Mouse (Mus musculus): Measurements from ENCODE around the gene Gm49721. TPM values are rescaled to one million over a fixed set of nuclear protein-coding genes. Genes with fewer than 3 reads are reported as not detected.
A peak's percentile ranks its signal among the peaks of the same experiment; 100 is the strongest.
"Not testable (repeated sequence)": the region's sequence is repeated elsewhere in the genome, so short reads cannot be mapped to it uniquely, and the experiment has no call there.

Gm49721 gene
- polyA plus RNA-seq, 1 experiment: not detected

DNA sequence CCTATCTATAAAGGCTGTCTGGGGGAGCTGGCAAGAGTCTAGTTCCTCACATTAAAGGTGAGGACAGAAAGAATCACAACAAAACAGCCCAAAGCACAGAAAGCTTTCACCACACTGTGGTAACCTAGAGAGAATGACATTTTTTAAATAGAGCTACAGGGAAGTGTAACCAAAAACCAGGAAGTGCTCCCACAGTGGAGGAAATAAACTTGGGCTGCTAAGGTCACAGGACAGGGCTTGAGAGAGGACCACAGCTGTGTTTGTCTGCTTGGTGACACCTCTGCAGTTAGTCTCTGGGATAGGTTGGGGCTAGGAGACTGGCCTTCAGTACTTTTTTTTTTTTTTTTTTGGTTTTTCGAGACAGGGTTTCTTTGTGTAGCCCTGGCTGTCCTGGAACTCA is 11.0 kb upstream of the Gm49721 start:
- H3K4me1 ChIP-seq (ENCODE audit: control insufficient read depth, insufficient read depth, insufficient read length, low read length); H3K27ac ChIP-seq (replicated peaks; ENCODE audit: low read depth, low read length); H3K4me3 ChIP-seq (ENCODE audit: insufficient read depth, low read depth, low read length): not testable (repeated sequence)

DNA sequence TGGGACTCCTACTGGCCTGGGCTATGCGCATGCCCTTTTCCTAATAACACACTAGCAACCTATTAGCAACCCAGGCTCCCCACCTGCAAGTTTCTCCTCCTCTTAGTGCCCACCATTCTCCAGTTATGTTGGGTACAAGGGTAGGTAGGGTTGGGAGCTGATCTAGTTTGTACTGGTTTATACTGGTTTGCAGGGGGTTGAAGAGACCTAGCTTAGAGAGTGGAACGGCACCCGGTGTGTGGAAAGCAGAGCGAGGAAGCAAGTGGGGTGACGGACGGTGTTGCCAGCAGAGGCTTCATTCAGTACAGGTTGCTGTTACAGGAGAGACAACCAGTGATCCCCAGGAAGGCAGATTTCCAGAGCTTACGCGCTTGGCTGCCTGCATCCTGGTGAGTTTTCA is 8.4 kb upstream of the Gm49721 start, which contains the start of gene Rnaset2b:
TSS of gene Rnaset2b (plus strand) at position 301 of the 400 bp plus-strand sequence.
- H3K4me3 ChIP-seq (ENCODE audit: insufficient read depth, low read depth, low read length); H3K27ac ChIP-seq (replicated peaks; ENCODE audit: low read depth, low read length); H3K4me1 ChIP-seq (ENCODE audit: control insufficient read depth, insufficient read depth, insufficient read length, low read length): not testable (repeated sequence)

DNA sequence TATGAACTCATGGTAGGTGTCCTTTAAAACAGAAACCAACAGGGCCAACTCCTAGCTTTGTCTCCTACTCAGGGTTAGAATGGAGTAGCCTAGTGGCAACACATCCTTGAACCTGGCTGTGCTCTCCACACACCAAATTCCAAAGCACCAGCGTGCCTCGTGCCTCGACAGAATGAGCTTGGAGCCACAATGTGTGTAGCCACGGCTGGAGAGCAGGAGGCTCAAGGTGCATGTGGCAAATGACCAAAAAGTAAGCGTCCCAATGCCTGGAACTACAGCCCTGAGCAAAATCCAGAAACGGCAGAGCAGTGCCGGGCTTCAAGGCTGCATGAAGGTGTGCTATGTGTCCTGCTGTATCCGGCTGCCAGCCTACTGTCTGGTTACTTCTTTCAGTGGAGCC is 7.5 kb upstream of the Gm49721 start:
- not testable (repeated sequence) for H3K27ac ChIP-seq (replicated peaks; ENCODE audit: low read depth, low read length); H3K4me3 ChIP-seq (ENCODE audit: insufficient read depth, low read depth, low read length)

DNA sequence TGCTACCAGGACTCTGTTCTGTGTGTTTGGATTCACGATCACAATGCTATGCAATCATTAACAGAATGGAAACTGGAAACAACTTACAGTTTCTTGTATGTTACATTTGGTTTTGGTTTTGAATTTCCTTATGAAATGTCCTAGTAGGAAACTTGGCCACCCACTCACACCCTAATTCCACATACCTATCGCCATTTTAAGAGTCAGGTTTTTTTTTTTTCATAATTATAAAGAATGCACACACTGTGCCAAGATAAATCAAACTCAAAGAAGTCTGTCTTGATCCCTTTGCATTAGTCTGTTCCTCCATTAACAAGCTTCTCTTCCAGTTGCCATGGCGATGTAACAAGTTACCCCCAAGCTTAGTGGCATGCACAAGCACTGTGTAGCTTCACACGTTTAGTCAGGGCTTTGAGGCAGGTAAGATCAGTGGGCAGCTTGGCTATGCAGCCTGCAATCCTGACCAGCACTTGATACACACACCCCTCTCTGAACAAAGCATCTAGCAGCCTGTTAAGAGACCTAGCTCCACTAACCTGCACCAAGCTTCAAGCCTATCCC is 5.8 kb upstream of the Gm49721 start:
- not testable (repeated sequence) for H3K4me3 ChIP-seq (ENCODE audit: insufficient read depth, low read depth, low read length); H3K4me1 ChIP-seq (ENCODE audit: control insufficient read depth, insufficient read depth, insufficient read length, low read length); H3K27ac ChIP-seq (replicated peaks; ENCODE audit: low read depth, low read length)

More for the DNA sequence above, 7.5 kb upstream of the Gm49721 start:
- not testable (repeated sequence) for H3K4me1 ChIP-seq (ENCODE audit: control insufficient read depth, insufficient read depth, insufficient read length, low read length)

DNA sequence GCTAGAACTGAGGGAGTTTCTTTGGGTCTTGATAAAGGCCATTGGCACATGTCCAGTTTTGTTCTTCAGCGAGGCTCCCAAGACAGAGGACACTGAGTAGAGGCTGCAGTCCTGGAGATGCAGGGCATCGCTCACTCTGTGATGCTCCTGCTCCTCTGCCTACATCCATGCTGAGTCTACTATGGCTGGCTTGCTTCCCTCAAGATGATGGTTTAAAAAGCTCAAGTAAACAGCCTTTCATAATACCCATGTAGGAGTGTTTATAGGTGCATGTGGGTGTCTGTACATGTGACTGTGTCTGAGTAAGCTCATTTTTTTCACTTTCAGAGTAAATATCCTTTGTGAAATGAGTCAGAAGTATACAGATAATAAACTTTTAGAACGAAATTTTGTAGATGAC is 3.7 kb upstream of the Gm49721 start:
- not testable (repeated sequence) for H3K4me1 ChIP-seq (ENCODE audit: control insufficient read depth, insufficient read depth, insufficient read length, low read length); H3K4me3 ChIP-seq (ENCODE audit: insufficient read depth, low read depth, low read length); H3K27ac ChIP-seq (replicated peaks; ENCODE audit: low read depth, low read length)

DNA sequence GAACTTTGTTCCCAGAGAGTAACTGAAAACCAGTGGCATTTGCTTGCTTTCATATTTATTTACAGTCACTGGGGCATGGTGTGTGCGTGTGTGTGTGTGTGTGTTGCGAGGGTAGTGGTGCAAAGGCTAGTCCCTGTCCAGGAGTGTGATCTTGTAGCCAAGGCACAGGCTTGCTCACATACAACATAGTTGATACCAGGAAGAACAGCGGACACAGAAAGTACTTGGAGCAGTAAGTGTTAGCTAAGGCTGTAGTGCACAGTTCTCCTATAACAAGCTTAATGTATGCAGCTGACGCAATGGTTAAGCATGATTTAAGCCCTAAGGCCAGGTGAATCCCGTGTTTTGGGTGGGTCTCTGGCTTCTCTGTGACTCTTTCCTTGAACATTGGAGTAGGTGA is 676 bp downstream of the Gm49721 start:
- not testable (repeated sequence) for H3K27ac ChIP-seq (replicated peaks; ENCODE audit: low read depth, low read length); H3K4me1 ChIP-seq (ENCODE audit: control insufficient read depth, insufficient read depth, insufficient read length, low read length)
- peak overlapping the region; percentile 70 for H3K4me3 ChIP-seq (ENCODE audit: insufficient read depth, low read depth, low read length)

DNA sequence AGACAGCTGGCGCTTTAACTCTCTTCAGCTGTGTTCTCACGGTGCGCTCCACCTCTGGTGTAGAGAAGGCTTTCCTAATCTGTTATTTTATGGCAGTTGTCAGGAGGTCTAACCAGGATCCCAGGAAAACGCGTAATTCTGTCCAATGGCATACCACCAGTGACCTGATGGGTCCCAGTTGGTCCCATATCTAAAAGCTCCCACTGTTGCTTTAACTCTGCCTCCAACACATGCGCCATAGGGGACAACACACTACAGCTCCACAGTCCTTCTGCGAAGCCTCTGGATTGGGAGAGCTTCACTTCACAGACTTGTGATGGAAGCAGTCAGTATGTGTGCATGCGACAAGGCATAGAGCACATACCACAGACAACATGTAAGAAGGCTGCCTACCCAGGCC is 1.4 kb downstream of the Gm49721 start:
- not testable (repeated sequence) for H3K27ac ChIP-seq (replicated peaks; ENCODE audit: low read depth, low read length)

DNA sequence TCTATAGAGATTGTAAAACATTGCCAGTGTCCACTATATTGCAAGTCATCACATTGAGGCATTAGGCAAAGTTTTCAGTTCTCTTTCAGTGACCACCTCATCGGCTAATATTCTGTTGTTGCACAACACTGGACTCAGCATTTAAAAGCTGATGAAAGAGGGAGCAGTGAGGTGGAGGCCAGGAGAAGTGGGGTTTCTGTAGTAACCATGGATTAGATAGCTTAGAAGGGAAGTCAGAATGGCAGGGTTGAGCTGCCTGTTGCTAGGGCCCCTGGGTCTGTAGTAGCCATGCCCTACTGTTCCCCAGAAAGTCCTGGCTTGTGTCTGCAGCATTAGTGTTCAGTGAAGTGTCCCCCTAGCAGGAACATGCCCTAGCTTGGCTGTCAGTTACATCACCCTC is 7.4 kb downstream of the Gm49721 start:
- not testable (repeated sequence) for H3K4me1 ChIP-seq (ENCODE audit: control insufficient read depth, insufficient read depth, insufficient read length, low read length); H3K4me3 ChIP-seq (ENCODE audit: insufficient read depth, low read depth, low read length); H3K27ac ChIP-seq (replicated peaks; ENCODE audit: low read depth, low read length)

More for the DNA sequence above, 1.4 kb downstream of the Gm49721 start:
- H3K4me3 ChIP-seq (ENCODE audit: insufficient read depth, low read depth, low read length); H3K4me1 ChIP-seq (ENCODE audit: control insufficient read depth, insufficient read depth, insufficient read length, low read length): not testable (repeated sequence)

DNA sequence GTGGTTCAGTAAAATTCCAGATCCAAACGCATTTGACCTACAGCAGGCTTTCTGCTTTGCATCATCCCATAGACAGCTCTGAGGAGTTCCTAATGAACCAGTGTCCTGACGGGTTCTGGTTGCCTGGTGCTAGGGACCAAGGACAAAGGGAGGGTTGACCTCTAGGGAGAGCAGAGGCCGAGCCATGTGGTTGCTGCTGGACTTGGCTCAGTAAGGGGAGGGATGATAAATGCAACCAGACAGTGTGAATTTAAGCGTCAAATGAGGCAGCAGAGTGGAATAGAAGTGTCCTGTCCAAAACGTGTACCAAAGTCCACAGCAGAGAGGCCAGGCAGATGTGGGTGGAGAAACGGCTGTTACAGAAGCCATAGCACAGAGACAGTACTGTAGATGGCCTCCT is 16.8 kb downstream of the Gm49721 start:
- not testable (repeated sequence) for H3K4me3 ChIP-seq (ENCODE audit: insufficient read depth, low read depth, low read length); H3K27ac ChIP-seq (replicated peaks; ENCODE audit: low read depth, low read length); H3K4me1 ChIP-seq (ENCODE audit: control insufficient read depth, insufficient read depth, insufficient read length, low read length)

DNA sequence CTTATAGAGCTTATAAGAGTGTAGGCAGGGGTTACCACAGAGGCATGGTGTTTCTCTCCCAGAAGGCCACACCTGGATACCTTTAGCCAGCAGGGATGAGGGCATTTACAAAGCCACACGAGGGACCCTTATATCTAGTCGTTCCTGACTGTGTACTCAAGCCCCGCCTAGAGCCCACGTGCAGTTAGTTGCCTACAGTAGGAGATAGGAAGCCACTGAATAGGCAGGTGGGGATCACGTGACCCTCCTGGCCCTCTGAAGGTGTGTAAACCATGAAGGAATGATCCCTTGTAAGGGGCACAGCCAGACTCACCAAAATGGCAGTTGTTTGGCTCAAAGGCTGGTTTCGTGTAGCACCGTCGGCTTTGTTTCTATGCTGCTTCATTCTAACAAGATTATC is 18.1 kb downstream of the Gm49721 start:
- not testable (repeated sequence) for H3K27ac ChIP-seq (replicated peaks; ENCODE audit: low read depth, low read length); H3K4me3 ChIP-seq (ENCODE audit: insufficient read depth, low read depth, low read length); H3K4me1 ChIP-seq (ENCODE audit: control insufficient read depth, insufficient read depth, insufficient read length, low read length)

DNA sequence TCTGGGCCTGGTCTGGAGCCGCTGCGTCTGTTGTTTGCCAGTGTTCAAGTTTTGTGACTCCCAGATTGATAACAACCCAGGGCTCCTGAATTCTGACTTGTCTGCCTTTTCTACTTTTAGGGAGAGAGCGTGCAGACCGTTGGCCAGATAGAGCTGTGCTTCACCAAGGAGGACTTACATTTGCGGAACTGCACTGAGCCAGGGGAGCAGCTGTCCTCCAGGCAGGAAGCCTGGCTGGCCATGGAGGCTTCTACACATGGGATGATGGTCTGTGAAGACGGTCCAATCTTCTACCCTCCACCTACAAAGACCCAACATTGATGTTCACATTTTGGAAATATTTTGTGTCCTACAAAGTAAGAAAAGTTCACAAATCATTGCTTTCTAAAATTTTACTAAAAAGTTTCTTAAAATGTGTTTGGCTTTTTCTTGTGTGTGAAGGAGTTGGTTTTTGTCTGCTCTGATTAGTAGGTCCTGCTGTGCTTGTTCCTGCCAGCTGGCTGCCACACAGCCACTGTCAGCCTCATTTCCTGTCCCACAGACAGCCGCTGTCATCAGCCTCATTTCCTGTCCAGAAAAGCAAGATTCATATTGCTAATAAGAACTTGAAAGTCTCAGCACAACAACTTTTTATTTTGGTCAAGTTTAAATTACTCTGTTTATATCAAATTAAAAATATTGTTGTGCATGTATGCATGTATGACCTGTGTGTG is 19.2 kb downstream of the Gm49721 start:
- H3K4me1 ChIP-seq (ENCODE audit: control insufficient read depth, insufficient read depth, insufficient read length, low read length); H3K27ac ChIP-seq (replicated peaks; ENCODE audit: low read depth, low read length); H3K4me3 ChIP-seq (ENCODE audit: insufficient read depth, low read depth, low read length): not testable (repeated sequence)

DNA sequence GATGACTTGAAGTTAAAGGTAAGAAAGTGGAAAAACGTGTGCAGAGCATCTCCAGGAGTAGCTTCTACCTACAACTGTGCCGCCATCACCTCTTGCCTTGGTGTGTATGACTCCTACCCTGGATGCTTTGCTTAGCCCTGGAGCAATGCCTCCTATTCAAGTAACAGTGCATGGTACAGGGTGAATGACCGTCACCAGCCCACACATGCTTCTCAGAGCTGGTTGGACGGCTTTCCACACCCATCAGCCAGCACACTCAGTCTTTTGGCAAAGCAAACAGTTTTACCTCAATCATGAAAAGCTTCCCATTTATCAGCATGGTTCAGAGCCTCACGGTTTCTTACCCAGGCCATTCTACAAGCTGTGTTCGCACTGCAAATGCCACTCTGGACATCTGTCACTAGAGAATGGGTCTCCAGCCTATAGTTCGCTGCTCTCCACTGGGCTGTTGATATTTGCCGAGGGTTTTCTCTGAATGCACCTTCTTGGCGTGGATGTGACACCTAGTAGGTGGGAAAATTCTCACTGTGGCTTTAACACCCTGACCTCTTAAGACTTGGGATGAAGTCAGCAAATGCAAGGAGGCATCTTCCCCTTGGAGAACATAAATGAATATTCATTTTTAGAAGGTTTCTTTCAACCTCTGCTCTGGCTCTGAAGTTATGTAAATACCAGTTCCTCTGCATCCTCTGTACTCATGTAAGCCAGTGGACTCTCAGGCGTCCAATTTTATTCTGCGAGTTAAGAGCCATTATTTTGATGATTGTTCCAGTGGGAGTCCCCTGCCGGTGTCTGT is 23.3 kb downstream of the Gm49721 start:
- not testable (repeated sequence) for H3K4me1 ChIP-seq (ENCODE audit: control insufficient read depth, insufficient read depth, insufficient read length, low read length); H3K27ac ChIP-seq (replicated peaks; ENCODE audit: low read depth, low read length); H3K4me3 ChIP-seq (ENCODE audit: insufficient read depth, low read depth, low read length)

DNA sequence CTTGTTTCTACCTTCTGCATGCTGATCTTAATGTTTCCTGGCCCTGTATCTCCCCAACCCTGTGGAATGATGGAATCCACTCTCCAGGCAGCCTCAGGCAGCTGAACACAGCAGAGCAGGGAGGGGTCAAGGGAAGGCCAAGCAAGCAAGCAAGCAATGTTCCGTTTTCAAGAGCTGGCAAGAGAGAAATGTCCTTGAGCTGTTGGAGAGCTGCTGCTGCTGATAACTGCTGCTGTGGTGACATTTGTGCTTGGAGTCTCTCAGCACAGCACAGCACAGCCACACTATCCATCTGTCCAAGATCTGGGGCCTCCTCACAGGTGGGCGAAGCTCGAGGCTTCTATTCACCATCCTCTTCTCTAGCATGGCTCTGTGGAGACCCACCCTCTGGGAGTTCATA is 24.7 kb downstream of the Gm49721 start:
- not testable (repeated sequence) for H3K27ac ChIP-seq (replicated peaks; ENCODE audit: low read depth, low read length); H3K4me3 ChIP-seq (ENCODE audit: insufficient read depth, low read depth, low read length); H3K4me1 ChIP-seq (ENCODE audit: control insufficient read depth, insufficient read depth, insufficient read length, low read length)

DNA sequence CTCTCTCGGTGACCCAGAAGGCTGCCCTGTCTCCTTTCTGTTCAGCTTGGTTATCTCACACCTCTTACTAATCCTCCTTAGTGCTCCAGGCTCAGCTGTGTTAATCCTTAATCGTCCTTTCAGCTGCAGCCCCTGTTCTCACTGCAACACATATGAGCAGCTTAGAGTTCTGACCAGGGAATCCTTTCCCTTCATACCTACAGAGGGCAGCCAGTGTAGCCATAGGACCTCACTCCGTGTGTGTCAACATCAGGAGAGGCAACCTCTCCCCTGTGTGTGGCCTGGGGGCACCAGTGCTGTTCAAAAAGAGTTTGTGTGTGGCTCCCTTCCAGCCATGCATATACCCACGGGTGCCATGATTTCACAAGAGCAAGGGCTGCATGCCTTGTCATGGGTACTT is 26.9 kb downstream of the Gm49721 start:
- not testable (repeated sequence) for H3K4me3 ChIP-seq (ENCODE audit: insufficient read depth, low read depth, low read length); H3K27ac ChIP-seq (replicated peaks; ENCODE audit: low read depth, low read length); H3K4me1 ChIP-seq (ENCODE audit: control insufficient read depth, insufficient read depth, insufficient read length, low read length)

DNA sequence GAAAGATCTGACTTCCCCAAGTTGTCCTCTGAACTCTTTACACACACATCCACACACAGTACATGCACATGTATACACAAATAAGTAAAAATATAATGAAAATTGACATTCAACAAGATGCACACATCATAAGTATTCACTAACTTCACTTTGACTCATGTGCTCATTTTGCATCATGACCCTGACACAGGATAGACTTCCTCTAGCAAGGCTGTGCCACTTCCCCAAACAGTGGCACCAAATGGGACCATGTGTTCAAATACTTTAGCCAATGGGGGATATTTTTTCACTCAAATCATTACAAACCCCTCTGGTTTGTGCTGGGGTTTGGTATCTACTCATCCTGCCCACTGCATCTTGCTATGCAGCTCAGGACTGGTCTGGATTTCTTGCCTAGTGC is 30.2 kb downstream of the Gm49721 start:
- H3K27ac ChIP-seq (replicated peaks; ENCODE audit: low read depth, low read length); H3K4me3 ChIP-seq (ENCODE audit: insufficient read depth, low read depth, low read length); H3K4me1 ChIP-seq (ENCODE audit: control insufficient read depth, insufficient read depth, insufficient read length, low read length): not testable (repeated sequence)

DNA sequence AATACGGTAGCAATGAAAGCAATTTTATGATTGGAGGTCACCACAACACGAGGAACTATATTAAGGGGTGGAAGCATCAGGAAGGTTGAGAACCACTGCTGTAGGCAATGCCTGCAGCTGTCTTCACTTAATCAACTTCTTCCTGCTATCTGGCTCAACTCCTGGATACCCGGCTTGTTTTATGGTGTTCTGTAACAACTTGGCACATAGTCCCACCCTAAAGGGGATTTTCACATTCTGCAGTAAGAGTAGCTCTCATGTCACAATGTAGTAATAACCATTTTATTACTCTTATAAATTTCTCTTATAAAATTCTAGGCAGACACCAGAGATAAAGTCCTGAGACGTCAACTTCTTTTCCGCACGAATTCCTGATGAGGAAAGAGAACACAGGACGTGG is 30.7 kb downstream of the Gm49721 start:
- H3K4me3 ChIP-seq (ENCODE audit: insufficient read depth, low read depth, low read length); H3K27ac ChIP-seq (replicated peaks; ENCODE audit: low read depth, low read length); H3K4me1 ChIP-seq (ENCODE audit: control insufficient read depth, insufficient read depth, insufficient read length, low read length): not testable (repeated sequence)
